Mouse (Mus musculus) thymus, adult 2 months (tissue): Measurements from ENCODE around the gene Cntnap2.

ENCODE experiments used
- CTCF ChIP-seq: fragments of 200-500 bp; IDR thresholded peaks from 2 replicates; pipeline ENCODE4 v1.5.1; 2012; ENCODE audit warnings: mild to moderate bottlenecking, control low read depth, low read length, moderate library complexity, borderline replicate concordance; ENCODE audit not compliant: control insufficient read depth, poor library complexity, insufficient read depth; ENCODE audit errors: extremely low read depth
- POLR2A ChIP-seq: fragments of 200-500 bp; IDR thresholded peaks from 2 replicates; pipeline ENCODE4 v1.6.1; 2012; ENCODE audit warnings: mild to moderate bottlenecking, low read length, control low read depth, moderate library complexity; ENCODE audit not compliant: control insufficient read depth, poor library complexity, insufficient read depth; ENCODE audit errors: extremely low read depth

- TF ChIP-seq CTCF (no peak), POLR2A (no peak)
These were observed 1674.6 kb downstream of the Cntnap2 start for GRCm38 (mm10) chr6:46733794-46734193.
